Mouse (Mus musculus): ENCODE results near the gene Calm5. TPM values are rescaled to one million over a fixed set of nuclear protein-coding genes. Genes with fewer than 3 reads are reported as not detected.
A peak's percentile ranks its signal among the peaks of the same experiment; 100 is the strongest.

Gene Calm5
- polyA plus RNA-seq, 1 experiment from 2014 or later = not detected

DNA sequence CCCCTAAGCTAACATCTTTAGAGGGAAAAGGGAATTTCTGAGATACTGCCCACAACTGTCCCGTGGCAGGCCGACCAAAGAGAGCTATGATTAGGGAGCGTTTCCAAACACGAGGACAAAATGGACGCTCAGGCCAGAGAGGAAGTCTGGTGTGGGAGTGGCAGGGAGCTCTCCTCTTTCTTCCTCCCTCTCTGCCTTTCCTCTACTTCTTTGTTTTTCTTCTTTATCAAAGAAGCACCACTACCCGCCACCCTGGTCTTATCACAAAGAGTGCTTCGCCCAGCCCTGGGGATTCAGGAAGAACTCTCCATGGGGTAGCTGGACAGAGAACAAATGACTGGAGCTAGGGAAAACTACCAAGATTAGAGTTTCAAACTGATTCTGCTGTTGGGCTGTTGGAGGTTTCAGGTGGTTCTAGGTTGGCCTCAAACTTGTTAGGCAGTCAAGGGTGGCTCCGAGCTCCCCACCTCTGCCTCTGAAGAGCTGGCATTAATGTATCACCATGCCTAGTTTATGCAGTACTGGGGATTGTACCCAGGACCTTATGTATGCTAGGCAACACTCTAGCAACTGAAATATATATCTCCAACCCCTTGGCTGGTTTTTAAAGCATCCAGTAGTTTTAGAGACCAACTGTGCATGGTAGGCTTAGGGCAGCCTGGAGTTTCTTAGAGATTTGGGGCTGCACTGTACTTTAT lies 12.5 kb downstream of the Calm5 start:
- Histone ChIP-seq H3K27me3 (no peaks in the 10 kb centered on the region), H3K36me3 (replicated peaks) (no peaks in the 10 kb centered on the region), H3K4me1 (replicated peaks) (peaks cover 98% of the 10 kb centered on the region), H3K9me3 (replicated peaks) (no peaks in the 10 kb centered on the region), H3K4me3 (replicated peaks) (peak overlapping the region; percentile 32), H3K27ac (replicated peaks) (peak overlapping the region; percentile 97), H3K4me2 (peak overlapping the region; percentile 58), H3K9ac (peak overlapping the region; percentile 37)
- ATAC-seq (ENCODE audit: insufficient read depth) = peak; percentile 61
- WGBS (ENCODE audit: insufficient replicate concordance) = 24% methylated on average over 8 of the region's 8 CpGs

GRCm38 (mm10) chr13:3867158-3867557 lies 13.2 kb downstream of the Calm5 start:
- peak overlapping the region; percentile 58 for H3K4me2 ChIP-seq
- peak overlapping the region; percentile 97 for H3K27ac ChIP-seq (replicated peaks)
- 13% methylated on average over 6 of the region's 6 CpGs for WGBS (ENCODE audit: insufficient replicate concordance)
- no peaks in the 10 kb centered on the region for H3K9me3 ChIP-seq (replicated peaks)
- peak overlapping the region; percentile 46 for H3K9ac ChIP-seq
- H3K27me3 ChIP-seq = no peaks in the 10 kb centered on the region
- H3K4me3 ChIP-seq (replicated peaks) = peak overlapping the region; percentile 32
- ATAC-seq (ENCODE audit: insufficient read depth) = peak; percentile 92
- H3K36me3 ChIP-seq (replicated peaks) = no peaks in the 10 kb centered on the region
- peaks cover 98% of the 10 kb centered on the region for H3K4me1 ChIP-seq (replicated peaks)

DNA sequence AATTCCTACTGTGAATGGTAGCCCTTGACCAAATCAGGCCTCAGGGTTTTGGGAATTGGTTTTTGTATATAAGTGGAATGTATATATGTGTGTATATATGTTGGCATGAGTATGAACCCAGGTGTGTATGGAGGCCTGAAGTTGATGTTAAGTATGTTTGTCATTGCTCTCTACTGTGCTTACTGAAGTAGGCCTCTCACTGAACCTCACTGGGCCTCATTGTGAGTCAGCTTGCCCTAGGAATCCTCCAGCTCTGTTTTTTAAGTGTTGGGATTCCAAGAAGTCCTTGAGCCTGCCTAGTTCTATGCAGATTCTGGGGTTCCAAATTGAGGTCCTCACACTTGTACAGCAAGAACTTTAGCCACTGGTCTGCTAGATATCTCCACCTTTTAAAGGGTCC lies 15.9 kb downstream of the Calm5 start:
- Histone ChIP-seq H3K4me1 (replicated peaks) (peaks cover 81% of the 10 kb centered on the region), H3K27ac (replicated peaks) (peak overlapping the region; percentile 49), H3K27me3 (no peaks in the 10 kb centered on the region)

GRCm38 (mm10) chr13:3872832-3873231 lies 18.9 kb downstream of the Calm5 start:
- ATAC-seq (ENCODE audit: insufficient read depth) = peak; percentile 43; the same call in 1 of the 2 replicates
- no peaks in the 10 kb centered on the region for H3K27me3 ChIP-seq
- no peaks in the 10 kb centered on the region for H3K9me3 ChIP-seq (replicated peaks)
- H3K4me3 ChIP-seq (replicated peaks) = no peak overlapping the region
- no peak overlapping the region for H3K27ac ChIP-seq (replicated peaks)
- no peaks in the 10 kb centered on the region for H3K36me3 ChIP-seq (replicated peaks)
- H3K9ac ChIP-seq = no peak overlapping the region
- no peak overlapping the region for H3K4me2 ChIP-seq
- WGBS (ENCODE audit: insufficient replicate concordance) = 79% methylated on average over 4 of the region's 4 CpGs
- peaks cover 65% of the 10 kb centered on the region for H3K4me1 ChIP-seq (replicated peaks)

More for the DNA sequence above, 15.9 kb downstream of the Calm5 start:
- Histone ChIP-seq H3K4me3 (replicated peaks) (no peak overlapping the region), H3K4me2 (no peak overlapping the region), H3K9me3 (replicated peaks) (no peaks in the 10 kb centered on the region), H3K9ac (no peak overlapping the region), H3K36me3 (replicated peaks) (no peaks in the 10 kb centered on the region)
- ATAC-seq (ENCODE audit: insufficient read depth) = no peak

DNA sequence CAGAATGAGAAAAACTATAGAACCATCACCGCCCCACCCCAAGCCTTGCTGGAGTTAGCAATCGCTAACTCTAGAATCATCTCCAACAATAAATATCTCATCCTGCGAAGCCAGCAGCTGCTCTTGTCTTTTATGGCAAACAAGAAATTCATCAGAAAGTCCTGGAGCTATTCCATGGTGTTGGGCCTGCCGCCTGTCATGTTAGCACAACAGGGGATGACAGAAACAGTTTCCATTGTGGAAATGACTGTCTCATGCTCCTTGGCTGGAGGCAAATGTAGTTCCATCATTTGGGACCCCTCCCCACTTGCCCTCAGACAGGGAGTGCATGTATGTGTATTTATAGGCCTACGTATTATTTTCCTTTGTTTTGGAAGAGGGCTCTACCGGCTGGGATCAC lies 22.5 kb downstream of the Calm5 start:
- no peaks in the 10 kb centered on the region for H3K27me3 ChIP-seq
- ATAC-seq (ENCODE audit: insufficient read depth) = no peak
- H3K36me3 ChIP-seq (replicated peaks) = peaks cover 16% of the 10 kb centered on the region
- H3K27ac ChIP-seq (replicated peaks) = peak overlapping the region; percentile 29; the same call in 1 of the 2 replicates
- H3K4me1 ChIP-seq (replicated peaks) = peaks cover 33% of the 10 kb centered on the region
- 83% methylated on average over 6 of the region's 6 CpGs for WGBS (ENCODE audit: insufficient replicate concordance)
- no peak overlapping the region for H3K4me2 ChIP-seq
- no peak overlapping the region for H3K4me3 ChIP-seq (replicated peaks)
- no peak overlapping the region for H3K9ac ChIP-seq
- H3K9me3 ChIP-seq (replicated peaks) = no peaks in the 10 kb centered on the region

- Histone ChIP-seq H3K9me3 (replicated peaks) (no peaks in the 10 kb centered on the region), H3K4me1 (replicated peaks) (peaks cover 25% of the 10 kb centered on the region), H3K4me3 (replicated peaks) (no peak overlapping the region), H3K9ac (no peak overlapping the region), H3K27ac (replicated peaks) (peak overlapping the region; percentile 29; the same call in 1 of the 2 replicates), H3K36me3 (replicated peaks) (peaks cover 24% of the 10 kb centered on the region), H3K27me3 (no peaks in the 10 kb centered on the region), H3K4me2 (no peak overlapping the region)
- WGBS (ENCODE audit: insufficient replicate concordance) = 64% methylated on average over 6 of the region's 6 CpGs
- ATAC-seq (ENCODE audit: insufficient read depth) = 0 out of 2 replicates have a peak, but pooled peaks have one; percentile 33
Observed at GRCm38 (mm10) chr13:3877185-3877584, 23.2 kb downstream of the Calm5 start.

DNA sequence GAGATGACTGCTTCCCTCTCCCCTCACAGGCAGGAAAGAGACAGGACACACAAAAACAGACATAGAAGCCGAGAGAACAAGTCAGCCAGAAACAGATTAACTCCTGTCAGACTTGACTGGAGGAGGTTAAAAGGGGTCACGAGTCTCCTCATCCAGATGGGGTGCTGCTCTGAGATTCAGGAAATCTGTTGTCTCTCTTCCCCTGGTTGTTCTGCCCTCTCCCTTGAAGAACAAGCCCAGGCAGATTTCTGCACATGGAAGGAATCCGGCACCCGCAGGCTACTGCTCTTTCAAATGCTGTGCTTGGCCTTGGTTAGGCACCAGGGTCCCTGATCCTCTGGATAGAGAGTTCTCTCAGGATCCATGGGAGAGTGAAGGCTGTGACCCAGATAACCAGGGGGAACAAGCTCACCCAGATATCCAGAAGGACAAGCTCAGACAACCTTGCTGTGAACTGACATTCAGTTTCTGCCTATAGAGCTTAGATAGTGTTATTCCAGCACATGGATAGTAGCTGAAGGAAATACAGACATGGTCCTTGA lies 23.8 kb downstream of the Calm5 start:
- no peak overlapping the region for H3K4me3 ChIP-seq (replicated peaks)
- 74% methylated on average over 4 of the region's 4 CpGs for WGBS (ENCODE audit: insufficient replicate concordance)
- no peak for ATAC-seq (ENCODE audit: insufficient read depth)
- no peaks in the 10 kb centered on the region for H3K27me3 ChIP-seq
- H3K9me3 ChIP-seq (replicated peaks) = no peaks in the 10 kb centered on the region
- H3K27ac ChIP-seq (replicated peaks) = no peak overlapping the region
- H3K4me2 ChIP-seq = no peak overlapping the region
- H3K36me3 ChIP-seq (replicated peaks) = peaks cover 29% of the 10 kb centered on the region
- peaks cover 20% of the 10 kb centered on the region for H3K4me1 ChIP-seq (replicated peaks)
- no peak overlapping the region for H3K9ac ChIP-seq

DNA sequence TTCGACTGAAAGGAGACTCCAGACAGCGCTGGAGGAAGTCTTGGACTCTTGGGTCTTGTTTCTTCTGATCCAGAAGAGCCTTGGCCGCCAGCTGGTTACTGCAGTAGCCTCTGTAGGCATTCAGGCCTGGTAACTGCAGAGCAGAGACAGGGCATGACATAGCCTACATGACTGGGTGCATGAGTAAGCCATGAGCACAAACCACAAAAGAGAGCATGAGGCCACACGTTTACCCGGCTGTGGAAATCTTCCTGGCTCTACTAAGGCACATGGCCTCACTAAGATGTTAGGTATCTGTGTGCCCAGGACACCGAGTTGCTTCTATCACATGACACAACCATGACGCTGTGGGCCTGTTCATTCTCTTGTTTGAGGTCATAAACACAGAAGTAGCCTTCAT lies 32.7 kb downstream of the Calm5 start:
- peaks cover 83% of the 10 kb centered on the region for H3K36me3 ChIP-seq (replicated peaks)
- 82% methylated on average over 7 of the region's 7 CpGs for WGBS (ENCODE audit: insufficient replicate concordance)
- no peaks in the 10 kb centered on the region for H3K27me3 ChIP-seq
- H3K4me2 ChIP-seq = no peak overlapping the region
- H3K4me3 ChIP-seq (replicated peaks) = no peak overlapping the region
- no peak overlapping the region for H3K9ac ChIP-seq
- H3K4me1 ChIP-seq (replicated peaks) = peaks cover 21% of the 10 kb centered on the region
- no peaks in the 10 kb centered on the region for H3K9me3 ChIP-seq (replicated peaks)
- H3K27ac ChIP-seq (replicated peaks) = no peak overlapping the region
- no peak for ATAC-seq (ENCODE audit: insufficient read depth)

- H3K4me2 ChIP-seq = no peak overlapping the region
- peaks cover 60% of the 10 kb centered on the region for H3K36me3 ChIP-seq (replicated peaks)
- H3K4me3 ChIP-seq (replicated peaks) = no peak overlapping the region
- peaks cover 32% of the 10 kb centered on the region for H3K4me1 ChIP-seq (replicated peaks)
- no peaks in the 10 kb centered on the region for H3K9me3 ChIP-seq (replicated peaks)
- H3K27ac ChIP-seq (replicated peaks) = no peak overlapping the region
- 92% methylated on average over 3 of the region's 3 CpGs for WGBS (ENCODE audit: insufficient replicate concordance)
- no peaks in the 10 kb centered on the region for H3K27me3 ChIP-seq
- H3K9ac ChIP-seq = no peak overlapping the region
- ATAC-seq (ENCODE audit: insufficient read depth) = no peak
Observed at GRCm38 (mm10) chr13:3889111-3889510, 35.1 kb downstream of the Calm5 start.

- Histone ChIP-seq H3K4me2 (peak overlapping the region; percentile 69), H3K9ac (0 out of 2 replicates have a peak overlapping the region, but pooled peaks have one; percentile 11), H3K9me3 (replicated peaks) (no peaks in the 10 kb centered on the region), H3K27me3 (no peaks in the 10 kb centered on the region), H3K36me3 (replicated peaks) (peaks cover 56% of the 10 kb centered on the region), H3K4me1 (replicated peaks) (peaks cover 42% of the 10 kb centered on the region), H3K4me3 (replicated peaks) (peak overlapping the region; percentile 20), H3K27ac (replicated peaks) (0 out of 2 replicates have a peak overlapping the region, but pooled peaks have one; percentile 2)
- 62% methylated on average over 8 of the region's 8 CpGs for WGBS (ENCODE audit: insufficient replicate concordance)
- no peak for ATAC-seq (ENCODE audit: insufficient read depth)
Observed at GRCm38 (mm10) chr13:3890061-3890460, 36.1 kb downstream of the Calm5 start.

GRCm38 (mm10) chr13:3891479-3892087 lies 37.6 kb downstream of the Calm5 start:
- peaks cover 47% of the 10 kb centered on the region for H3K36me3 ChIP-seq (replicated peaks)
- peak overlapping the region; percentile 76 for H3K9ac ChIP-seq
- ATAC-seq (ENCODE audit: insufficient read depth) = peak; percentile 16
- peak overlapping the region; percentile 69 for H3K4me2 ChIP-seq
- H3K4me3 ChIP-seq (replicated peaks) = peak overlapping the region; percentile 71
- H3K27me3 ChIP-seq = no peaks in the 10 kb centered on the region
- H3K27ac ChIP-seq (replicated peaks) = peak overlapping the region; percentile 70
- H3K9me3 ChIP-seq (replicated peaks) = no peaks in the 10 kb centered on the region
- WGBS (ENCODE audit: insufficient replicate concordance) = 45% methylated on average over 8 of the region's 8 CpGs
- peaks cover 57% of the 10 kb centered on the region for H3K4me1 ChIP-seq (replicated peaks)
